Mouse (Mus musculus) erythroblast, embryonic 14.5 days (primary cell): ENCODE data around the gene Fam83e. TPM values are rescaled to one million over a fixed set of nuclear protein-coding genes. Genes with fewer than 3 reads are reported as not detected.

Source experiments
- H3K27me3 ChIP-seq: 2 replicates; pipeline ENCODE4 v1.6.1; 2012; ENCODE audit warnings: inconsistent platforms; ENCODE audit not compliant: control insufficient read depth
- H3K36me3 ChIP-seq: 2 replicates; pipeline ENCODE4 v1.6.1; 2012; ENCODE audit warnings: mild to moderate bottlenecking, inconsistent platforms; ENCODE audit not compliant: control insufficient read depth
- H3K4me1 ChIP-seq: 2 replicates; pipeline ENCODE4 v1.6.1; 2012; ENCODE audit warnings: inconsistent platforms; ENCODE audit not compliant: control insufficient read depth
- H3K4me3 ChIP-seq: replicated peaks from 2 replicates; pipeline ENCODE3; 2012; ENCODE audit warnings: moderate library complexity, mild to moderate bottlenecking, inconsistent platforms
- H3K9me3 ChIP-seq: 2 replicates; pipeline ENCODE4 v1.6.1; 2012; ENCODE audit warnings: low read length, inconsistent platforms, mixed read lengths; ENCODE audit not compliant: control insufficient read depth
- GATA1 ChIP-seq: IDR thresholded peaks from 2 replicates; pipeline ENCODE4 v1.6.1; 2012; ENCODE audit warnings: low read length, inconsistent platforms, mixed read lengths
- TAL1 ChIP-seq: IDR thresholded peaks from 3 replicates; pipeline ENCODE4 v1.6.1; 2012; ENCODE audit warnings: low read length, inconsistent platforms, mixed read lengths
- polyA plus RNA-seq: library from polyadenylated mRNA; stranded (reverse); fragments of >175 nt; gene quantifications from 2 replicates; pipeline ENCODE4 v1.2.3, GENCODE M21; 2012

Gene Fam83e
- polyA plus RNA-seq, result 0.03 and 0.11 TPM in 2 replicates

DNA sequence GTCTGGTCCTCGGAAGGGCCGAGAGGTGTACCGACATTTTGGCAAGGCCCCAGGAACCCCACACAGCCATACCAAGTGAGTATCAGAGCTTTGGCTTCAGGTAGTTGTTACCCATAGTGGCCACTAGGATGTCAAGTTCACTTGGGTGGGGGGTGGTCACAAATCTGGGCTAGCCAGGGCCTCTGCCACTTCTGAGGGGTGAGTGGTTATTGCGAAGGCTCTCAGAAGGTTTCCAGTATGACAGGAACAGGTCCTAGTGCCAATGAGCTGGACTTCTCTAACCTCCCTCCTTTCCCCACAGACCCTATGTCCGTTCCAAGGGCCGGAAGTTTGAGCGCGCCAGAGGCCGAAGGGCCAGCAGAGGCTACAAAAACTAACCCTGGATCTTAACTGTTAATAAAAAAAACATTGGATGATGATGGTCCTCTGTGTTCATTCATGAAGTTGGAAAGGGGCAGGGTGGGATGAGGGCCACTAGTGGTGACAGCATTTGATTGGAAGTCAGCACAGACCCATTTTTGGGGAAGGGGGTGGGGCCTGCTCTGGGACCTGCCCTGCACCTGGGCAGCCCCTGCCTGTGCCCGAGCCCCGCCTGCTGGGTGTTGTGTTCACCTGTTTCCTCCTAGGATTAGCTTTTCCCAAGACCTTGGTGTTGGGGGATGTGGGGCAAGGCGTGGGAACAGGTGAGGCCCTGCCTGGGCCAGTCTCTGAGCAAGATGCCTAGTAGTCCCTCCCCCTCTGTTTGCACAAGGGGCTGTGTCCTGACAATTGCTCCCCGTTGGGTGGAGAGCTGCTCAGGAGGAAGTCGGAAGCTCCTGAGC lies at the start of gene Fam83e:
Gene Fam83e, plus strand, starts transcription at position 800 of the 821 bp plus-strand sequence.
- no peak within 1 kb of the TSS for H3K4me3 ChIP-seq
- no peaks in the 10 kb centered on the region for H3K27me3 ChIP-seq
- no peaks in the 10 kb centered on the region for H3K9me3 ChIP-seq
- peaks cover 41% of the 10 kb centered on the region for H3K4me1 ChIP-seq
- TF ChIP-seq GATA1 (no peak), TAL1 (no peak)
- peaks cover 71% of the 10 kb centered on the region for H3K36me3 ChIP-seq

DNA sequence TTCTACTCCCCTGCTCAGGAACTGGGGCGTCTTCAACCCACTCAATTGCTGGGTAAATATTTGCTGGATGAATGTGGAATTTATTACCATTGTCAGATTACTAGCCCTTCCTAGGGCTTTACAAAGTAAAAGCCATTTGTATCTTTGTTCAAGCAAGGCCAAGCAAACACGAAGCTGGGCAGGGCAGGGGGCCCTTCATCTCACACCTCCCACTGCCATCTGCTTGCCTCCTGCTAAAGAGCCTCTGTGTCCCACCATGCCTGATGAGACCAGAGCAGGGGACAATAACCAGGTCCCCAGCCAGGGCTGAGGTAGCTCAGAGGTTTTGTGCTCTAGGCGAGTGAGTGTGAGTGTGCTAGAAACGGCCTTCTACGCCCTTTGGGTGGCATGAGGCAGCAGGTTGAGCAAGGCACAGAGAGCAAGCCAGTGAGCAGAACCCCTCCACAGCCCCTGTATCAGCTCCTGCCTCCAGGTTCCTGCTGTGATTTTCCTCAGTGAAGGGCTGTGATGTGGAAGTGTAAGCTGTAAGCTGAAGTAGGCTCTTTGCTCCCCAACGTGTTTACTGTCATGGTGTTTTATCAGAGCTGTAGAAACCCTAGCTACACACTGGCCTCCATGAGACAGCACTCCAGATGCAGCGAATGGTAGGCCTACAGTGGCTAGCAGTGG lies 43.3 kb upstream of the Fam83e start:
- peaks cover 8% of the 10 kb centered on the region for H3K4me1 ChIP-seq
- H3K4me3 ChIP-seq, result no peak overlapping the region
- TF ChIP-seq GATA1, result no peak
- TF ChIP-seq TAL1, result no peak
- no peaks in the 10 kb centered on the region for H3K27me3 ChIP-seq
- H3K36me3 ChIP-seq, result no peaks in the 10 kb centered on the region
- H3K9me3 ChIP-seq, result no peaks in the 10 kb centered on the region

DNA sequence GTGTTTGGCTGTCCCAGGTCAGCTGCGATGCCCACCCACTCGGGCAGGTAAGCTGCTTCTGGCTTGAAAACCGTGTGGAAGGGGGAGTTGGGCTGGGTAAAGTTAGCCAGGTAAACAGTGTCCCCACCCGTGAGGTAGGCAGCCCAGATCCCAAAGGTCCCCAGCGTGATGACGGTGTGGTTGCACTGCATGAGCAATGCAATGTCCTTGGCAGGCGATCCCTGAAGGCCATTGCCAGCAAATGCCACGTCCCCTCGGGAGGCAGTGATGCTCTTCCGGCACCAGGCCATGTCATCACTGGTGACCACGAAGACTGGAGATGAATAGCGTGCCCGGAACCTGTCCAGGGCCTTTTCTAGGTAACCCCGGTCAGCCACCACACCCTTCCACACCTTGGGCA lies 42.5 kb upstream of the Fam83e start:
- Histone ChIP-seq H3K4me1 (peaks cover 10% of the 10 kb centered on the region), H3K9me3 (no peaks in the 10 kb centered on the region), H3K27me3 (no peaks in the 10 kb centered on the region), H3K4me3 (no peak overlapping the region), H3K36me3 (no peaks in the 10 kb centered on the region)
- TF ChIP-seq TAL1 (no peak), GATA1 (no peak)

DNA sequence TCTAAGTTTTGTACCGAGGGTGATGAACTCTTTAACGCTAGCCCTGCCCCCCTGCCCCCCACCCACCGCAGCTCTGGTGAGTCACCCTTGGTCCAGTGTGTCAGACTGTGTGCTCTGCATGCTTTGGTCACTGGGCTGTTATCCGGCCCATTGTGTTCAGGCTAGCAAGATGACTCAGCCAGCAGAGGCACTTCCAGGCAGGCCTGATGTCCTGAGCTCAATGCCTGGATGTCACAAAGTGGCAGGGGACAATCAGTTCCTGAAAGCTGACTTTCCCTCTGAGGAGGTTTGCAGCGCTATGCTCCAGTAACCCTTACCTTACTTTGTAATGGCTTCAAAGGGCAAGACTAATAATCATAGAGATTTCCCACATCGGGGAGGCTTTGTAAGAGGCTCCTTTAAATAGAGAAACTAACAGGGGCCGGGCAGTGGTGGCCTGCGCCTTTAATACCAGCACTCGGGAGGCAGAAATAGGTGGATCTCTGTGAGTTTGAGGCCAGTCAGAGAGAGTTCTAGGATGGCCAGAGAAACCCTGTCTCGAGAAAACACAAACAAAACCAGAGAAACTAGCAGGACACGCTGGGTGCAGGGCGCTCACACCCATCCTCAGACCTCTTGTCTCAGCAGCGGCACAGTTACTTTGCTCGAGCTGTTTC lies 40.9 kb upstream of the Fam83e start:
- Histone ChIP-seq H3K4me1 (peaks cover 10% of the 10 kb centered on the region), H3K4me3 (no peak overlapping the region), H3K36me3 (no peaks in the 10 kb centered on the region), H3K9me3 (no peaks in the 10 kb centered on the region), H3K27me3 (no peaks in the 10 kb centered on the region)
- no peak for TF ChIP-seq TAL1
- TF ChIP-seq GATA1, result no peak

DNA sequence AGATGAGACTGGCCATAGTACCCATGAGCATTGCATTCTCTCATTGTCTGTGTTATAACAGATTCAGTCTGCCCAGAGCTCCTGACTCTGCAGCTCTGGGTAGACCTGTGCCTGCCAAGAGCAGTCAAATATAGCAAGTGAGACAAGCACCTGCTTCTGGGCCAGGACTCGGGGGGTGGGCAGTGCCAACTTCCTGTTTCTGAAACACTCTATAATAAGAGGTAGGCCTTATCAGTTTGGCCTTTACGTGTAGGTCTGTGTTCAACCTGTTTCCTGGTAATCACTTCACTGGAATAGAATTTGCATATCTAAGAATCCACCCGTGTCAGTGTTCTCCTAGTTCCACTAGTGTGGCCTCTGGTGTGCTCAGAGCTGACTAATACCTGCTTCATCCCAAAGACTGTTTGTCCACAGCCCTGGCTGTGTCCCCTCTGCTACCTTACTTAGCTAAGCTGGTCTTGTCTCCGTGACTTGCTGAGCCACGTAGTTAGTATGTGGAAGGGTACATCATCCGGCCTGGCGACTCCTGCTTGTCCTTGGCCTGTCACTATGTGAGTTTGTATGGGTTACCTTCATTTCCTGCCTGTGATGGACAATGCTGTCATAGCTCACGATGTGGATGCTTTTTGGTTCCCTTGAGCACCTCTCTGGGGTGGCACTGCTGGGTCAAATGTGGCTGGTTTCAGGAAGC lies 39.8 kb upstream of the Fam83e start:
- Histone ChIP-seq H3K9me3 (no peaks in the 10 kb centered on the region), H3K4me1 (peaks cover 10% of the 10 kb centered on the region), H3K36me3 (no peaks in the 10 kb centered on the region), H3K27me3 (no peaks in the 10 kb centered on the region), H3K4me3 (no peak overlapping the region)
- TF ChIP-seq TAL1, result no peak
- no peak for TF ChIP-seq GATA1

DNA sequence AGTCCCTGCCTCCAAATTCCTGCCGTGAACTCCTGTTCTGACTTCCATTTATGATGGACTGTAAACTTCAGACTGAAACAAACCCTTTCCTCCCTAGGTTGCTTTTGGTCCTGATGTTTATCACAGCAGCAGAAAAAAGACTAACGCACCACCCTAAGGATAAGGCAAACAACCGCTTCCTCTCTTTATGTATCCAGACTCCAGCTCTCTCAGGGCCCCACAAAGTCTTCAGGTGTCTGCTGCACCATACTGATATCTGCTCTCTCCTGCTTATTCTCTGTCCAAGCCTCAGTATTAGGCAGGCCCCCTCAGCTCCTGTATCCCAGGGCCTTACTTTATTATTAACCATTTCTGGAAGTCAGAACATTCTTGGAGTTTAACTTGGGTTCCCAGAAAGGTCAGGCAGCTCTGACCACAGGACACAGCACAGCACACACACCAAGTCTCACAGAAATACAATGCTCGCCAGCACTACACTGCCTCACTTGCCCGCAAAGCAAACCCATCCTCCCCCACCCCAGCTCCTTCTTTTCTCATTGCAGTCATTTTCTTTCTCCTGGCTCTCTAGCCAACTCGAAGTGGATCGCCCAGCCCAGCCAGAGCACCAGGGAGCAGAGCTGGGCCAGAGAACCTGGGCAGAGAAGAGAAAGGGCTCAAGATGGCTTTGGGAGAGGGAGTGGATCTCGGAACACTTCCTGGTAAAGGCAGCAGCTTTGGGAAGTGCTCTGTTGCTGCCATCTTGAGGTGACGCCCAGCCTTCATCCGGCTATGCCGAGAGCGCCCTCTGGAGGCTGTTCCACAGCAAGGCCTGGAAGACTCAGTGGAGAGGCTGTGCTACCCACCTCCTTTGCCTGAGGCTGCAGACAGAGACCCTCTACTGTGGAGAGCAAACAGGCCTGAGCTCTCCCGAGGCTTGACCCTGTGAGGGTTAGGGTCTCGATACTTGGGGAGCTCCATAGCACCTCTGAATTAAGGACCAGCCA lies 38.6 kb upstream of the Fam83e start:
- H3K9me3 ChIP-seq, result no peaks in the 10 kb centered on the region
- TF ChIP-seq TAL1, result no peak
- no peak for TF ChIP-seq GATA1
- no peak overlapping the region for H3K4me3 ChIP-seq
- no peaks in the 10 kb centered on the region for H3K27me3 ChIP-seq
- no peaks in the 10 kb centered on the region for H3K36me3 ChIP-seq
- peaks cover 10% of the 10 kb centered on the region for H3K4me1 ChIP-seq

DNA sequence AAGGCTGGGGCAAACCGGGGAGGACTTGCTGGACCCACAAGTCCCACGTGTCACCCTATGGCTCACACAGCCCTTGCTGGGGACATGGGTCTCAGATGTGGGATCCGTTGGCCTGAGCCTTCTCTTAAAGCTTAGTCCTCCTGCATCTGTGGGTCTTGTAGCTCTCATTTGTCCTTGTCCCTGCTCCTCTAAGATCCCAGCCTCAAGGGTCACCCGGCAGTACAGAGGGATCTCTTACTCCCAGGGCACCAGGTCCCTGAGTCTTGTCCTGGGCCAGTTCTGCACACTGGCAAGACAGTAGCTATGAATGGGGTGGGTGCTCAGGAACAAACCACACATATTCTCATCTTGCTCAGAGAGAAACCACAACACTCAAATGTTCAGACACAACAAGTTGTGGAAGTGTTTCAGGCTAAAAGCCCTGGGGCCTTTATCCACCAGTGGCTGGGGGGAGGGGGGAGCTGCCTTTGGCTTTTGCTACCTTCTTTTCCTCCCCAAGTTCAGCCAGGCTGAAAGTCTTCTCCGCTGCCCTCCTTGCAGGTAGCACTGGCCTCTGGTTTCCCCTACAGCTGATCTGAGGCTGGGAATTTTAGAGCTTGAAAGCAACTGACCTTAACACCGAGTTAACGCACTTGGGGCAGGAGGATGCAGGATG lies 37.5 kb upstream of the Fam83e start, which contains the start of gene Ntn5:
Gene Ntn5, plus strand, starts transcription at position 627 of the 655 bp plus-strand sequence.
- H3K4me1 ChIP-seq, result peaks cover 10% of the 10 kb centered on the region
- no peaks in the 10 kb centered on the region for H3K36me3 ChIP-seq
- no peak within 1 kb of the TSS for H3K4me3 ChIP-seq
- H3K9me3 ChIP-seq, result no peaks in the 10 kb centered on the region
- TF ChIP-seq TAL1 (no peak), GATA1 (no peak)
- H3K27me3 ChIP-seq, result no peaks in the 10 kb centered on the region
